Mouse (Mus musculus): ENCODE data around the gene Vim. TPM values are rescaled to one million over a fixed set of nuclear protein-coding genes. Genes with fewer than 3 reads are reported as not detected.
"Not testable (repeated sequence)": the region's sequence is repeated elsewhere in the genome, so short reads cannot be mapped to it uniquely, and the experiment has no call there.

The Vim gene
- total RNA-seq, 2 experiments from 2014 or later = 54.3 to 55.5 TPM

GRCm38 (mm10) chr2:13593328-13593727 lies 19.6 kb downstream of the Vim start:
- TF ChIP-seq CTCF (IDR thresholded peaks at IDR 0.05) = no peak
- H3K27ac ChIP-seq = no peak overlapping the region
- no peak overlapping the region for H3K4me3 ChIP-seq
- no peak for DNase-seq (ENCODE audit: extremely low spot score in 1 of 2, low spot score in 2 of 2)
- intact Hi-C loops (cut with DNase I) = no loop called here

GRCm38 (mm10) chr2:13596965-13597656 lies 23.4 kb downstream of the Vim start:
- Histone ChIP-seq H3K27ac (no peak overlapping the region), H3K4me3 (no peak overlapping the region)
- intact Hi-C loops (cut with DNase I) = loop anchor here (2.0 to 5.0 kb wide), 2 partner anchors 306 to 320 kb away; no protein-coding TSS in a partner anchor
- no peak for DNase-seq (ENCODE audit: extremely low spot score in 1 of 2, low spot score in 2 of 2)
- TF ChIP-seq CTCF (IDR thresholded peaks at IDR 0.05) = peak; percentile 71

GRCm38 (mm10) chr2:13598166-13598565 lies 24.4 kb downstream of the Vim start:
- Histone ChIP-seq H3K4me3 (no peak overlapping the region), H3K27ac (no peak overlapping the region)
- intact Hi-C loops (cut with DNase I) = loop anchor here (5.0 kb wide), 1 partner anchor 321 kb away; no protein-coding TSS in a partner anchor
- TF ChIP-seq CTCF (IDR thresholded peaks at IDR 0.05) = no peak
- no peak for DNase-seq (ENCODE audit: extremely low spot score in 1 of 2, low spot score in 2 of 2)

- no peak for TF ChIP-seq CTCF (IDR thresholded peaks at IDR 0.05)
These were observed 29.4 kb downstream of the Vim start for GRCm38 (mm10) chr2:13603093-13603492.

GRCm38 (mm10) chr2:13603636-13604035 lies 29.9 kb downstream of the Vim start:
- H3K27ac ChIP-seq; DNase-seq (ENCODE audit: extremely low spot score in 1 of 2, low spot score in 2 of 2); intact Hi-C loops (cut with DNase I); H3K4me3 ChIP-seq: not testable (repeated sequence)

More at GRCm38 (mm10) chr2:13603093-13603492, 29.4 kb downstream of the Vim start:
- no peak for DNase-seq (ENCODE audit: extremely low spot score in 1 of 2, low spot score in 2 of 2)
- intact Hi-C loops (cut with DNase I) = no loop called here
- no peak overlapping the region for H3K27ac ChIP-seq
- no peak overlapping the region for H3K4me3 ChIP-seq

GRCm38 (mm10) chr2:13630136-13630832 lies 56.6 kb downstream of the Vim start:
- intact Hi-C loops (cut with DNase I) = loop anchor here (5.0 kb wide), 1 partner anchor 307 kb away; no protein-coding TSS in a partner anchor
- no peak for TF ChIP-seq CTCF (IDR thresholded peaks at IDR 0.05)
- no peak overlapping the region for H3K4me3 ChIP-seq
- no peak for DNase-seq (ENCODE audit: extremely low spot score in 1 of 2, low spot score in 2 of 2)
- no peak overlapping the region for H3K27ac ChIP-seq

Other genes starting within 250 kb of the Vim start
- gene Cubn, start 82.1 kb upstream of the Vim start, total RNA-seq (2021) = under 1 TPM; 0.16 to 0.36 TPM
- gene Trdmt1, start 29.3 kb upstream of the Vim start, total RNA-seq (2021) = 1 to 10 TPM; 5.8 to 7.1 TPM
- under 1 TPM; 0.79 to 0.84 TPM for gene St8sia6, start 220.1 kb downstream of the Vim start, total RNA-seq (2021)

All from left cerebral cortex, adult 2 months (tissue).